ENCODE assay signal across 8 mouse cellular contexts in genomic region chr2:167597492-167598186, GRCm38 (mm10). TPM values are rescaled to one million over a fixed set of nuclear protein-coding genes. Genes with fewer than 3 reads are reported as not detected.
DNase-seq lines count a peak whose midpoint lies in the region; ATAC-seq and TF ChIP-seq lines count a peak whose summit lies in the region.

No protein-coding gene starts in this region.

- peak overlapping the region; percentile 34 for H3K27ac ChIP-seq in heart, embryonic 12.5 days (ENCODE audit: poor library complexity, severe bottlenecking)
- peak overlapping the region; percentile 89 for H3K27ac ChIP-seq in limb, embryonic 14.5 days (replicated peaks; ENCODE audit: low read depth, low read length)
- H3K27ac ChIP-seq in small intestine, adult 2 months (ENCODE audit: insufficient read depth, low read depth, low read length): no peak overlapping the region
- no peak overlapping the region for H3K27ac ChIP-seq in left cerebral cortex, adult 2 months

- H3K4me3 ChIP-seq in heart, embryonic 12.5 days: peak overlapping the region; percentile 18
- H3K4me3 ChIP-seq in limb, embryonic 14.5 days (replicated peaks; ENCODE audit: low read length): peak overlapping the region; percentile 24
- H3K4me3 ChIP-seq in small intestine, adult 2 months (ENCODE audit: low read depth, low read length): 0 out of 2 replicates have a peak overlapping the region, but pooled peaks have one; percentile 3
- H3K4me3 ChIP-seq in left cerebral cortex, adult 2 months: no peak overlapping the region

- no peaks in the 10 kb centered on the region for H3K9me3 ChIP-seq in heart, embryonic 12.5 days (replicated peaks)
- H3K9me3 ChIP-seq in limb, embryonic 14.5 days (ENCODE audit: control insufficient read depth, low read length): no peaks in the 10 kb centered on the region

- H3K4me1 ChIP-seq in heart, embryonic 12.5 days (replicated peaks): peaks cover 53% of the 10 kb centered on the region
- peaks cover 53% of the 10 kb centered on the region for H3K4me1 ChIP-seq in limb, embryonic 14.5 days (ENCODE audit: control insufficient read depth, insufficient read depth, low read length)
- H3K4me1 ChIP-seq in small intestine, adult 2 months (ENCODE audit: control insufficient read depth, insufficient read depth, insufficient read length, low read length): peaks cover 3% of the 10 kb centered on the region

- intact Hi-C loops in left cerebral cortex, adult 2 months (cut with DNase I): no loop called here

- peak overlapping the region; percentile 62 for H3K4me2 ChIP-seq in heart, embryonic 12.5 days
- H3K4me2 ChIP-seq in limb, embryonic 14.5 days (replicated peaks; ENCODE audit: low read depth, low read length, severe bottlenecking): peak overlapping the region; percentile 51

- no peak for TF ChIP-seq CTCF in brain, embryonic 14.5 days (IDR thresholded peaks at IDR 0.05; ENCODE audit: borderline replicate concordance, extremely low read depth, insufficient read depth, insufficient read length)
- no peak for TF ChIP-seq CTCF in small intestine, adult 2 months (IDR thresholded peaks at IDR 0.05; ENCODE audit: extremely low read depth, insufficient read length, insufficient replicate concordance, low read depth, low read length)
- no peak for TF ChIP-seq CTCF in left cerebral cortex, adult 2 months (IDR thresholded peaks at IDR 0.05)

- H3K36me3 ChIP-seq in heart, embryonic 12.5 days: no peaks in the 10 kb centered on the region
- H3K36me3 ChIP-seq in limb, embryonic 14.5 days (ENCODE audit: control insufficient read depth, insufficient read depth, low read length): no peaks in the 10 kb centered on the region
- H3K36me3 ChIP-seq in small intestine, adult 2 months (ENCODE audit: control insufficient read depth, insufficient read depth, low read length): no peaks in the 10 kb centered on the region

- WGBS in heart, embryonic 12.5 days: 20% methylated on average over 39 of the region's 40 CpGs
- 12% methylated on average over 32 of the region's 40 CpGs for WGBS in limb, embryonic 14.5 days
- WGBS in small intestine, adult 2 months: 30% methylated on average over 38 of the region's 40 CpGs

- peak; percentile 62 for ATAC-seq in heart, embryonic 12.5 days (ENCODE audit: insufficient number of reproducible peaks, low FRiP score)
- ATAC-seq in limb, embryonic 14.5 days (ENCODE audit: low FRiP score, low read depth): peak; percentile 83

- H3K9ac ChIP-seq in heart, embryonic 12.5 days: peak overlapping the region; percentile 67
- peak overlapping the region; percentile 41; the same call in 1 of the 2 replicates for H3K9ac ChIP-seq in limb, embryonic 14.5 days (ENCODE audit: low read depth, low read length, severe bottlenecking)

- DNase-seq in adrenal gland, postnatal 10 days: peak; percentile 50
- no peak for DNase-seq in adrenal gland, postnatal 4 days (ENCODE audit: low spot score in 2 of 2)
- DNase-seq in brain, embryonic 14.5 days (ENCODE audit: low read depth): peak; percentile 47
- DNase-seq in limb, embryonic 14.5 days (ENCODE audit: low spot score): peak; percentile 88
- no peak for DNase-seq in left cerebral cortex, adult 2 months (ENCODE audit: extremely low spot score in 1 of 2, low spot score in 2 of 2)
- no peak for DNase-seq in left cerebral cortex, adult 9 months (ENCODE audit: low spot score in 2 of 2)

- H3K27me3 ChIP-seq in heart, embryonic 12.5 days (replicated peaks): no peaks in the 10 kb centered on the region
- H3K27me3 ChIP-seq in limb, embryonic 14.5 days (ENCODE audit: control insufficient read depth, insufficient read depth, low read length): no peaks in the 10 kb centered on the region
- H3K27me3 ChIP-seq in small intestine, adult 2 months (ENCODE audit: control insufficient read depth, insufficient read depth, low read length): peaks cover 11% of the 10 kb centered on the region

- no peak for TF ChIP-seq POLR2A in brain, embryonic 14.5 days (IDR thresholded peaks at IDR 0.05; ENCODE audit: borderline replicate concordance, extremely low read depth, insufficient read depth, insufficient read length, poor library complexity, severe bottlenecking)
- TF ChIP-seq POLR2A in limb, embryonic 14.5 days (IDR thresholded peaks at IDR 0.05; ENCODE audit: borderline replicate concordance, extremely low read depth, insufficient read depth, insufficient read length): no peak
- TF ChIP-seq POLR2A in small intestine, adult 2 months (IDR thresholded peaks at IDR 0.05; ENCODE audit: low read depth, low read length): no peak

RNA-seq across cellular contexts. Expression of gene Ube2v1, which starts 34.3 kb away (rescaled TPM):
- total RNA-seq in adrenal gland, postnatal 10 days (2021): 100 to 1,000 TPM; 159 to 162 TPM
- 100 to 1,000 TPM; 194 to 200 TPM for total RNA-seq in adrenal gland, postnatal 4 days (2021)
- polyA plus RNA-seq in brain, embryonic 14.5 days (2012; rRNA removed): 144 and 183 TPM in 2 replicates
- polyA plus RNA-seq in heart, embryonic 12.5 days (2016; fragmentation: Nextera tagmentation; extraction: Ambion mirVana): 216 and 235 TPM in 2 replicates
- polyA plus RNA-seq in limb, embryonic 14.5 days (2012; rRNA removed): 137 and 158 TPM in 2 replicates
- 269 and 270 TPM in 2 replicates for polyA plus RNA-seq in limb, embryonic 14.5 days (2014; fragmentation: Nextera tagmentation; extraction: Ambion mirVana)
- 58.0 and 89.8 TPM in 2 replicates for polyA plus RNA-seq in small intestine, adult 2 months (2012; rRNA removed)
- total RNA-seq in left cerebral cortex, adult 2 months (2021): 100 to 1,000 TPM; 244 to 274 TPM

RNA-seq across cellular contexts. Expression of gene Snai1, which starts 59.6 kb away (rescaled TPM):
- 1 to 10 TPM; 6.2 to 8.5 TPM for total RNA-seq in adrenal gland, postnatal 10 days (2021)
- 10 to 100 TPM; 13.2 to 14.8 TPM for total RNA-seq in adrenal gland, postnatal 4 days (2021)
- polyA plus RNA-seq in brain, embryonic 14.5 days (2012; rRNA removed): 7.8 and 12.0 TPM in 2 replicates
- polyA plus RNA-seq in heart, embryonic 12.5 days (2016; fragmentation: Nextera tagmentation; extraction: Ambion mirVana): 18.8 and 21.4 TPM in 2 replicates
- 123 and 187 TPM in 2 replicates for polyA plus RNA-seq in limb, embryonic 14.5 days (2012; rRNA removed)
- 67.9 and 69.1 TPM in 2 replicates for polyA plus RNA-seq in limb, embryonic 14.5 days (2014; fragmentation: Nextera tagmentation; extraction: Ambion mirVana)
- 12.1 and 13.2 TPM in 2 replicates for polyA plus RNA-seq in small intestine, adult 2 months (2012; rRNA removed)
- total RNA-seq in left cerebral cortex, adult 2 months (2021): under 1 TPM; 0.56 to 0.70 TPM

Comparison
In these comparisons a context has a peak if more than half of its experiments do, and no peak if none do; other contexts are left out.
1. DNase-seq: peak in adrenal gland, postnatal 10 days (single experiment), brain, embryonic 14.5 days (single experiment) and limb, embryonic 14.5 days (single experiment); none in adrenal gland, postnatal 4 days (0 of 2), left cerebral cortex, adult 2 months (0 of 2) and left cerebral cortex, adult 9 months (0 of 2).
2. H3K27ac ChIP-seq: peak in heart, embryonic 12.5 days (single experiment) and limb, embryonic 14.5 days (single experiment); none in small intestine, adult 2 months (single experiment) and left cerebral cortex, adult 2 months (single experiment).